Mouse (Mus musculus) frontal cortex, postnatal 14 days (tissue): ENCODE results near the gene Tmem88.

Experiments used
- DNase-seq, 2 experiments: peaks; one replicate each; pipeline ENCODE4 v3.0.0; 2022; ENCODE audit warnings: low spot score in 2 of 2

The Tmem88 gene

DNA sequence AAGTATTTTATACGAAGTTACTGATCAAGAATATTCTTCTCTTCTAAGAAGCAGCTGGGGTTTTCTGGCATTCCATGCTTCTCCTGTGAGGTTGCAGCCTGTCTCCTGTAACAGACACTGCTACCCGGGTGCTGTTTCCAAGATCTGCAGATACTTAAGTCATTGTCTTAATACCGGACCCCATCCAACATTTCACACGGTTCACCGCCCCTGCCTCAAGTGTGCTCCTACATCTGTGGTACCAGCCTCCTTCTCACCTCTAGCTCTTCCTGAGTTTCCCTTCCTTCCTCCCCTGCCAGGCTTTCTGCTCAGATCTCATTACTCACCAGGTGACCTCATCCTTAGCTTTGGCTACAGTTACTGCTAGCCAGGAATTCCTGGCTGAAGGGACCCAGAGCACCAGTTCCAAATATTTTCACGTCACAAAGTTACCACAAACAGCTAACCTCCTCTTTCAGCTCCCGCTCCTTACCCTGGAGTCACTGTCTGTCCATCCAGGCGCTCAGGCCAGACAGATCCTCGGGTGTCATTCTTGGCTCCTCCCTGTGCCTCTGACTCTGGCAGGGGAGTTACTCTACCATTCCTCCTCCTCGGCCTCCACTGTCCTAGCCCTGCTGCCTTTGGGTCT, 15.4 kb downstream of the Tmem88 start:
- no peak for DNase-seq

DNA sequence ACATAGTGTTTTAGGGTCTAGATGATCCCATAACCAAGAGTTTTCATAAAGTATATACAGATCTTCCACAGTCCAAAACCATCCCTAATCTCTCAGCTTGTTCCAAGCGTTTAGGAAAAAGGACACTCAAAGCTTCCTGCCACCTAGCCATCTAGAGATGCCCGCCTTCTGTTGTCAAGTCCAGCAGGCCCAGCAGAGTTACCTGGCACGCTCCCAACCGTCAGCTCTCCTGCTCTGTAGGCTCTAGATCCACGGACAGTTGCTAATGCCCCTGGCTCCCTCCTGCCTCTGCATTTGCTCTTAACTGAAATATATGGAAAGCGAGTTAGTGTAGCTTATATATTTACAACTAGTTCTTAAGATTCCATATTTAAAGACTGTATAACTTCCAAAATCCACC, 16.7 kb downstream of the Tmem88 start:
- no peak for DNase-seq

DNA sequence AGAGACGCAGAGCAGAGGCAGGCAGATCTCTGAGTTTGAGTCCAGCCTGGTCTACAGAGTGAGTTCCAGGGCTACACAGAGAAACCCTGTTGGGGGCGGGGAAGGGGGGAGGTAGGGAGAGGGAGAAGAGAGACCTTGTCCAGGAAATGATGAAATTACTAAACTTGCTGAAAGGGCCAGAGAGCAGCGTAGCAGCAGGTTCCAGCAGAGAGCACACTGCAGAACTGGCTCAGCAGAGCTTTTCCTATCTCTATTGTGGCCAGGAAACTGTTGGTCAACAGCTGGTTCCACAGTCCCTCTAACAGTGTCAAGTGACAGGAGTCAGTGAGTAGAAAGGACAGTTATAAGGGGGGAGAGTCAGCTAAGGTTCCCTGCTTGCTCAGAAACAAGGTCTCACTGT, 18.4 kb downstream of the Tmem88 start:
- no peak for DNase-seq

DNA sequence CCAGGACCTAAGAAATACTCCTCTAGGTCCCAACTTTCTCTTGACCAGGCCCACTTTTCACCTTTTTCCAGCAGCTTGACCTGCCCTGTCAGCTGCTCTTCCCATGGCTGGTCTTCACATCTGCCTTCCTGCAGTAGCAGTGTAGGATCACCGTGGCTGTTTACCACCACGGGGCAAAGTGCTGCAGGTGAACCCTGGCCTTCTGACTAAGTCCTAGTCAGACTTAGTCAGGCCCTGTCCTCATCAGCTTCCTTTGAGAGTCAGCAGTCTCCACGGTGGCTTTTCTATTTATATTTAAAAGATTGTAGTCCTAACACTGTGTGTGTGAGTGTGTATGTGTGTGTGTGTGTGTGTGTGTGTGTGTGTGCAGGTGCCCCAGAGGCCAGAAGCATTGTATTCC, 20.3 kb downstream of the Tmem88 start:
- no peak for DNase-seq

DNA sequence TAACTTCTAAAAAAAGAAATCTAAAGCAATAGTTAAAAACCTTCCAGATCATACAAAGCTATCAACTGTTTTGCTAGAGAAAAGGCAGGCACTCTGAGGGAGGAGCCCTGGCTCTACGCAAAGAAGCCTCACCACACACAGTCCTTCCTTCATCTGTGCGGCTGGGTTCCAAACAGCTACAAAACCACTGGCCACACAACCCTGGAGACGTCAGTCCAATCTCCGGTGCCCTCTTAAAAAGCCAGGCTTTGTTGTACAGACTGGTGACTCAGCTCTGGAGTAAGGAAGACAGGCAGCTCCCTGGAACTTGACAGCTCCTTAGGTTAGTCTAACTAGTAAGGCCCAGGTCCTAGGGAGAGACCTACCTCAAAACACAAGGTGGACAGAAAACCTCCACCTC, 22.4 kb downstream of the Tmem88 start:
- DNase-seq, result no peak

DNA sequence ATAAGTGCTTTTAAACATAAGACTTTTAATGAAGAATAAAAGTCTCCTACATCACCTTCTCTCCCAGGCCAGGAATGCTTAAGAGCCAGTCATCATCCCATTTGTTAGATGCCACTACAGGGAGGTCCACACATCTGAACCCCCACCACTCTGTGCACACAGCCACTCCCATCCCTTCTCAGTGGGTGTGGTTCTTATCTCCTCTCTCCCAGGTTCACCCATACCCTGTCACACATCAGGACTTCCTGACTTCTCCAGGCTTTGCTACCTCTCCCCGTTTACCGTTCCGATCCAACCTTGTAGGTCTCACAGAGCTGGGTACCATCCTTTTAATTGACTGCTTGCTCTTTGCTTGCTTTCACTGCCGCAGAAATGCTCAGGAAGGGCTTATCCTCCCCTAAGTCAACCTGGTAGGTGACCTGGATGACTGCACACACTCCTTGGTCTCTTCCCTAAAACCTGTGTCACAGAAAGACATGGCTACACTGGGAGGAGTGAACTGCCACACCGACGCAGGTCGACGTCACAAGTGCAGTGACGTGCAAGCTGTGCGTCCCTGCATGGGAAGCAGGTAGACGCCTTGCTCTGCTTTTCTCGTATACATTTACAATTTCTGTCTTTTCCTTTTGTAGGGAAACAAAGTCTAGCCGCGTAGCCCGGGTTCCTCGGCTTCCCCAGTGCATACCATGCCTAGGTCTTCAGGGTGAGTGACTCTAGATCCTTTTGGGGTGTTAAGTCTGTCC, 24.6 kb downstream of the Tmem88 start:
- no peak for DNase-seq

DNA sequence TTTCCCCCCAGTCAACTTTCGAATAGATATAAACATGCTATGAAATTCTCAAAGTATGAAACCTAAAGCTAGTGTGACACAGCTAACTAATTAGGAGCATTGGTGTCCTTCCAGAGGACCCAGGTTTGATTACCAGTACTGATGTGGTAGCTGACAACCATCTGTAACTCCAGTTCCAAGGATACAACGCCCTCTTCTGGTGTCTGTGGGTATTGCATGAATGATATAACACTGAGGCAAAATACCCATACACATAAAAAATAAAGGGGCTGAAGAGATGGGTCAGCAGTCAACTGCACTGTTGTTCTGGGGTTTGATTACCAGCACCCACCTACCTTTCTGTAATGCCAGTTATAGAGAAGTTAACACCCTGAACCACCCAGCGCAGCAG, 25.3 kb downstream of the Tmem88 start:
- no peak for DNase-seq

DNA sequence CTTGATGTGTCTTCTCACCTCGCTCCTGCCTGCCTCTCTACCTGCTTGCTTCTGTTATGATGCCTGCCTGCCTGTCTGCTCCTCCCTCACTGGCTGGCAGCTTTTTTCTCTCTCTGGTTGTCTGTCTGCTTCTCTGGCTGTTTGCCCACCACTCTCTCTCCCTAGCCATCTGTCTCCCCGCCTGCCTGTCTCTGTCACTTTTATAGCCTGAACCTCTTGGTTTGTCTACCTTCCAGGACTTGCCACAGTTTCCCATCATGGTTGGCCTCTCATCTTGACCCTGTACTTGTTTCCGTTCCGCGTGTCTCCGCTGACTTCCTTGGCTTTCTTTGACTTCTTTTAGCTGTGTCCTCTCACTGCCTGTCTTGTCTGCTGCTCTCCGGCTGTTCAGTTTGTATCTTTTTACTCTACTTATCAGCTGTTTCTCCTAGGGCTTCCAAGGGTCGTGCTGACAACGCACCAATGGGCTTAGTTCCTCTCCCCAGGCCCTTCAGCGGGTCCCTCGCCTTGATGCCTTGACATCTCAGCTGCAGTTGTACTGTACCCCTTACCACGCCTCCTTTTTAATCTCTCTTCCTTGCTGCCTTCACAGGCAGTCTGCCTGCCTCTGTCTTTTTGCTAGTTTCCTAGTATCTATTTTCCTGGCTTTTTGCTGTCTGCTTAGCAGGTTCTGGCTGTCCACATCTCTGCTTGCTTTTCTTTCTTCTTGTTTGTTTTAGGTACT, 25.8 kb downstream of the Tmem88 start:
- DNase-seq, result peak; percentile 35 to 46

DNA sequence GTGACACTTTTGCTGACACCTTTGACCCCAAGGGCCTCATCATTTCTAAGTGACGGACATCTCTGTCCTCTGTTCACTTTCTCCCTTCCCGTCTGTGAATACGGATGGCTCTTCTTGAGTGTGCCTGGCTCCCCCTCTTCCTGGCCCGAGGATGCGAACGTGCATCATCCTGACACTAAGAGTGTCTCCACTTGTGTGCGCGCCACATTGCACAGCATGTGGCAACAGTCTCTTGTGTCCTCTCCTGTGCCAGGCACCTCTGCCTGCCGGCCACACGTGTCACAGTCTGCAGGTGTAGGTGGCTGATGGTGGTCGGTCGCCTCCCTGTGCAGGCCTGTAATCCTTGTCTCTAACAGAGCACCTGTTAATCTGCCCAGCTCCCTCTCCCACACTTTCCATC, 26.4 kb downstream of the Tmem88 start:
- DNase-seq, result no peak

DNA sequence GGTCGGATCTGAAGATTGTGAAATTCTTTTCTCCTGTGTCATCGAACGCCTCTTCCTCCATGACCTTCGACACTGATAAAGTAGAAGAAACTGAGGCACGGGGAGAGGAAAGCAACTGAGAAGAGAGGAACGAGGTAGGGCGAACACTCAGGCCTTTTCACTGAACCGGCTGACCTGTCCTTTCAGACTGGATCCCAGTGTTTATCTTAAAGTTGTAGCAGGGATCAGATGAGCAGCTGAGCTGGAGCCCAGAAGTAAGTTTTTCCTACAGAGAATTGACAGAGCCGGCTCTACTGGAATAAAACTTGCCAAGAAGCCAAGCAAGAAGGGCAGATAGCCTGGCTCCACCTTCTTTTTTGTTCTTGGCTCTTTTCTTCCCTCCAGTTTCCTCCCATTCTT, 27.2 kb downstream of the Tmem88 start:
- no peak for DNase-seq

DNA sequence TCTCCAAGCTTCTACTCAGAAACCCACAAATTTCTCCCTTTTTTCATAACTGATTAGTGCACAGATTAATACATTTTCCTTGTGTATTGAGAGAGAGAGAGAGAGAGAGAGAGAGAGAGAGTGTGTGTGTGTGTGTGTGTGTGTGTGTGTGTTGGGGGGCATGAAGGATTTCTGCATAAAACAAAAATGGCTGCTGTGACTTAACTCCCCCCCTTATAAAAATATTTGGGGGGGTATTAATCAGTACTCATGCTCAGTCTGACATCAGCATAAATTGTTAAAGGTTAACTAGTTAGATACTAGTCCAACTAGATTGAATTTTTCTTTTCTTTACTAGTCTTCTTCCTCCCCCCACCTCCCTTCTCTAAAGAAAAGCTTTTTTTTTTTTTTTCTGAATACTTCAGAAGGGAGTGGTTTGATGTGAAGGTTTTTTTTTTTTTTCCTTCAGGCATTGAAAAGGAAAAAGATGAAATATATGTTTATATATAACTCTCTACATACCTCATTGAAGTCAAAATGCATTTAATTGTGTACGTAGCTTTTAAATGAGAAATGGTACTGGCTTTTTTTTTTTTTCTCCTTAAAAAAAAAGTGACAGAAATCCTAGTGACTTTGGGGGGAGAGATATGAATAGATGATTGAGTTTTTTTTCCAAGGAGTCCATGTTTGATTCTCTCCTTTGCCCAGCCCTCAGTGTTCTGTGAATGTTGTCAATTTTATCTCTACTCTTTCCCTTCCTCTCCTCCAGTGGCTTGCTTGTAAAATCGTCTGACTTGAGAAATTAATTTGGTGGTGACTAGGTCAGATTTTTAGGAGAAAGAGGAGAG, 27.8 kb downstream of the Tmem88 start:
- no peak for DNase-seq

DNA sequence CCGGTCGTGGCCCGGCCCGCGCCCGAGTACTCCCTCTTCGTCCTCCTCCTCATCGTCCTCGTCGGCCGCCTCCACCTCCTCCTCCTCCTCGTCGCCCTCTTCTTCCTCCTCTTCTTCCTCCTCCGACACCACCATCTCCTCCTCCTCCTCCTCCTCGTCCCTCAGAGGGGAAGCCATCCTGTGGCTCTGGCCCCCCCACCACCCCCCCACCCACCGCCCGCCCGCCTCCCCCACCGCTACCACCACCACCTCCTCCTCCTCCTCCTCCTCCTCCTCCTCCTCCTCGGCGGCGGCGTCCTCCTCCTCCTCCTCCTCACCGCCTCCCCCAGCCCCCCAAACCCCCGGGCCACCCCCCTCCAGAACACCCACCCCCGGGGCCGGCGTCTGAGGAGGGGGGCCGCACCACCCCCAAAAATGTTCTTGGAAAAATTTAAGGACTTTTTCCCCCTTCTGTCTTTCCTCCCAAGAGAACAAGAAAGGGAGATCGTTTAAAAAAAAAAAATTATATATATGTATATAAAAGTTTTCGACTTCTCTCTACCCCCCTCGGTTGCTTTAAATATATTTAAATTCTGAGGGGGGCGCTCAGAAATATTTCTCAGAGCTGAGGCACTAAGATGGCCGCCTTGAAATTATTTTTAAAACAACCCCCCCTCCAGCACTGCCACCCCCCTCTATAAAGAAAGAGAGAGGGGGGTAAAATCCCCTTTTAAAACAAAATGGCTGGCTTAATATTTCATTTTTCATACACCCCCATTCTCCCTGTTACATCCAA, 28.6 kb downstream of the Tmem88 start, which contains the start of gene Chd3:
Chd3 (minus strand) TSS at position 192 of the 775 bp plus-strand sequence.
- DNase-seq, result no peak

DNA sequence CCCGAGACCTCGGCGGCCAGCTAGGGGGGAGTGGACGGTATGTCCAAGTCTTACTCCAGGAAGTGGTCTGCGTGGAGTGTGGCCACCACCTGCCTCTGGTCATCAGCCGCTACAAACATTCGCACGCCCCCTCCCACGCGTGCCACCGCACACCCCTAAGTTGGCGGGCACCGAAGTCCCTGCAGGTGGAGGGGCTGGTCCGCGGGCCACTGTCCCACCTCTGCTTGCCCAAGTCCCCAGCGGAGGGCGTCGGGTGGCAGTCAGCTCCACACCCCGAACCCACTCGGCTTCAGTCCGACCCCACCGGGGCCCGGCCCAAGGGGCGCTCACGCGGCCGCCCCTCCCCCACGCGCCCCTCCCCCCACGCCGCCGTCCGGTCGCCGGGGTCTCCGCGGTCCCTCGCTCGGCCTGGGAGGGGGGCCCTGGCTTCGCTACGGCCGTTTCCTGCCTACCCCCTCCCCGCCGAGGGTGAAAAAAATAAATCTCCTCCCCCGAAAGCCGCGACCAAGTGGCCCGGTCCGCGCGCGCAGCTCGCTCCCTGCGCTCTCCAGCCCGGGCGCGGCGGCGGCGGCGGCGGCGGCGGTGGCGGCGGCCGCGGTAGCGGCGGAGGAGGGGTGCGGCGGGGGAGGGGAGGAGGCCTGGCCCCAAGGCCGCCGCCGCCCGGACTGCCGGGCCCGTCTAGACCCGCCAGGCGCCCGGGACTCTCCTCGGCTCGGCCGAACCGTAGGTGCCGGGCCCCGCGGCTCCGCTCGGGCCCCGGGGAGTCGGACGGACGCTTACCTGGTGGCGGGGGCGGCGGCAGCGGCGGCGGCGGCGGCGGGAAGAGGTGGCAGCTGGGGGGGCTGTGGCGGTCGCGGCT, 29.4 kb downstream of the Tmem88 start:
- peak in 1 of 2 experiments; percentile 26 for DNase-seq

DNA sequence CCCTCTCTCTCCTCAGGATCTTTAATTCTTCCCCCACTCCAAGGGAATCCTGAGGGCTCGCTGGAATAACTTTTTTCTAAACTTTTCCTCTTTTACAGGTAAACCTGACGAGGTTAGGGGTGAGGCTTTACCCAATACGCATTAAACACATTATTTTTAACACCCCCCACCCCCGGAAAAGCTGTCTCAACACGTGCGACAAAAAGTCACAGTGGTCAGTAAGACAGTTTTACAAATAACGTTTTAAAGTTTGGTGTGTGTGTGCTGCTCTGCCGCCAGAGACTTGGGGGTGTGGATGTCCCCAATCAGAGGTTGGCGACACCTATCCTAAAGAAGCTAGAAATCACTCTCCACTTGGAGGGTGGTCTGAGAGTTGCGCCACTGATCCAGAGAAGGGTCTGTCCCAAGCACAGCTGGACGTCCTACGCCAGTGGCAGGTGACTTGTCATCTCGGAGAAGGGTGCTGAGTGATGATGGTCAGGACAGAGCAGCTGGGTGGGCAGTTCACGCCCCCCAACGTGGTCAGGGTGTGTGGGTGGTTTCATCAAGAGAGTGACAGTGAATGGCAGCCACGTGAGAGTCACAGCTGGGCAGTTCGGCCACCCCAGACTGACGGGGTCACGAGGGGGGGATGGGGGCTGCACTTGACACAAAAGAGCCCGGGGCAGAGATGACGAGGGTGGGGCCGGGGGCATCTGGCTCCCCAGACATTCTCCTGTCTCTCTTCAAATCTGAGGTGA, 30.2 kb downstream of the Tmem88 start:
- DNase-seq, result peak; percentile 34 to 55

DNA sequence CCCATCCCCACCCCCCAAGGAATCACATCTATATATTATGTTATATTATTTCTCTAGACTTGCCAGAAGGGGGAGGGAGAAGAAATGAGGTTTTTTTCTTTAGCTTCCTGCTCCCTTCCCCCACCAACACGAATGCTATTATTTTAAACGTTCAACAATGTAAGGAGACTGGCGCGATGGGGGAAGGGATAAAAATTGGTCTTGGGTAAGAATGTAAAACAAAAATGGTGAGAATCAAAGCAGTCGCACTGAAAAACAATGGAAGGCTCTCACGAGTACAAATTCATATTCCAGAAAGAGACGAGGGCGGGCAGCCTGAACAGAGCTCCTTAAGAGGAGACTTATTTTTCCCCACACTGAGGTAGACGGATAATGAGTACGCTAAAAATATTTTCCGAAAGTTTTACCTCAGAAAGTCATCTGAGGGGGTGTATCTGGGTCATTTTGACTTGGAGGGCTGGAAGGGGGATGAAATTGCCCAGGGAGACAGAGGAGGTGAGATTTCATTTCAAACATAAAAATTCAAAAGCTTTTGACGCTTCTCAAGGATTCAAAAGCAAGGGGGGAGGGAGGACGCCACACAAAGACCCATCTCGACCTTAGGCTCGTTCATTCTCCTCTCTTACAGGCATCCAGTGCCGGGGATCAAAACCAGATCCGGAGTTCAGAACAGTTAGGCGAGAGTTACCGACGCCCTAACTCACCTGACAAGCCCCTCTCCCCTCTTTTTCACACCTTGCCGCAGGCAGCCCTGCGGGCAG, 31.0 kb downstream of the Tmem88 start:
- DNase-seq, result no peak

DNA sequence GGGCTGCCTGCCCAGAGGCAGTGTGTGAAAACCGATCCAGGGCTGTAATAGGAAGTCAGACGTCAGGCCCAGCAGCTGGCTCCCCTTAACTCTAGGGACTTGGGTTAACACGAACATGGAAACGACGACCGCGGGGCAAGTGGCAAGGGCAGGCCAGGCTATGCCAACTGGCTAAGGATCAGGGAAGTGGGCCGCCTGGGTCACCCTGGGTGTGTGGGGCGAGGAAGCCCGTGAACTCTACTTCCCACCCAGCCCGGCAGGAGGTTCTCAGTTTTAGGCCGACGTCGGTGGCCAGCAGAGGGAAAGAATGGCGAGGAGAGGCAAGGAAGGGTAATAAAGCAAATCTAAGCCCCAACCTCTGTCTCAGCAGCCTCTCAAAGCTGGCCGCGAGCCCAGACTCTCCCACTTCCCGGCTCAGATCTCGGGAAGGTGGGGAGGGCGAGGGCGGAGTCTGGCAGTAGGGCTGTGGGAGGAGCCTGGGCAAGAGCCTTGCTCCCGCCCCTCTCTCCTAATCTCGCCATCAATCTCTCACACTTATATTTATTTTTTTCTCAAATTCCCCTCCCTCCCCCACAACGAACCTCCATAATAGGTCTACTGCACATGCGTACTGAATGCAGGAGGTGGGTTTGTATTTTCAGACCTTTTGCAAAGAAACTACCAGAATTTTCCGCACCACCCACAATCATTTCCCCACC, 31.7 kb downstream of the Tmem88 start:
- DNase-seq, result peak; percentile 93 to 94

DNA sequence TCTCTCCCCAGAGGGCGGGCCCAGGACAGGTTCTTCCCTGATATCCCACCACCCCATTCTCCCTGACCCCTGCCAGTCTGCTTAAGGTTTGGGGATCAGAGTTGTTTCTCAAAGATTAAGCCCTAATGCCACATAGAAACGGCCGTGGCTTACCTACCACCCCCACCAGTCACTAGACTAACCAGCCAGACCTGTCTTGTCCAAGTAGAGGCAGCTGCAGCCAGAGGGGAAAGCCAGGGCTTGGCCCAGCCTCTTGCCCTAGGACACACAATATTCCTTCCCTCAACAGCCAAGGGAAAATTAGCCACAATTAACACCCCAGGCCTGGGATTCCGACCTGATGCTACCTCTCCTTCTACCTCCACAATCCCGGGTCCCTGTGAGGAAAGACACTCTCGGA, 32.3 kb downstream of the Tmem88 start:
- DNase-seq, result no peak

DNA sequence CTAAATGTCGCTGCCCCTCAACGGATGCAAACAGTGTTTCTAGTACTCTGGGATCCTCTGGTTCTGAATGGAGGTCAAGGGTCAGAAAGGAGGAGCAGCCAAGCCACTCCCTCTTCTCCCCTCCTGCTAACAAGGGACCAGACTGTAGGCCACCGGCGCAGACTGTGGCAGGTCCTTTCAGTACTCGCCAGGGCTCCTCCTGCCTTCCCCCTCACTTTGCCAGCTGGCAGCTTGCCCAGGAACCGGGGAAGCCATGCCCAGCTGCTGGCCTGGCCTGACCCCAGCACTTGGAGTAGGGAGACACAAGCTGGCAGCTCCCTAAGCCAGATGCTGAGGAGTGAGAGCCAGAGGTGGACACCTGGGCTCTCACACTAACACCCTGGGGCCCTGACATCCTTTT, 33.1 kb downstream of the Tmem88 start:
- DNase-seq, result peak; percentile 86 to 92
